Mouse (Mus musculus): ENCODE data around the gene Olfr1251. TPM values are rescaled to one million over a fixed set of nuclear protein-coding genes. Genes with fewer than 3 reads are reported as not detected.
"Not testable (repeated sequence)": the region's sequence is repeated elsewhere in the genome, so short reads cannot be mapped to it uniquely, and the experiment has no call there.

Olfr1251 gene
- not detected in 2 replicates for polyA plus RNA-seq (2014; fragmentation: Nextera tagmentation; extraction: Ambion mirVana)

- Histone ChIP-seq H3K4me1 (ENCODE audit: control insufficient read depth, insufficient read depth, low read length) (no peaks in the 10 kb centered on the region), H3K9ac (ENCODE audit: low read depth, low read length) (no peak within 1 kb of the TSS), H3K9me3 (ENCODE audit: control insufficient read depth, low read length) (no peaks in the 10 kb centered on the region), H3K27me3 (replicated peaks; ENCODE audit: control insufficient read depth, insufficient read depth, low read length) (no peaks in the 10 kb centered on the region), H3K36me3 (ENCODE audit: control insufficient read depth, insufficient read depth, low read length) (no peaks in the 10 kb centered on the region), H3K4me2 (ENCODE audit: low read depth, low read length) (no peak within 1 kb of the TSS), H3K27ac (replicated peaks; ENCODE audit: low read depth, low read length) (no peak within 1 kb of the TSS), H3K4me3 (ENCODE audit: low read depth, low read length) (no peak within 1 kb of the TSS)
- no peak for ATAC-seq (ENCODE audit: low read depth)
- DNase-seq (ENCODE audit: low spot score), result no peak
Measured at GRCm38 (mm10) chr2:89671836-89672235, at the start of gene Olfr1251. TSS of gene Olfr1251 (minus strand) at chr2:89671936.

- H3K27me3 ChIP-seq (replicated peaks; ENCODE audit: control insufficient read depth, insufficient read depth, low read length), result no peaks in the 10 kb centered on the region
- no peak overlapping the region for H3K4me3 ChIP-seq (ENCODE audit: low read depth, low read length)
- ATAC-seq (ENCODE audit: low read depth) (no peak), DNase-seq (ENCODE audit: low spot score) (no peak)
- no peak overlapping the region for H3K4me2 ChIP-seq (ENCODE audit: low read depth, low read length)
- no peak overlapping the region for H3K9ac ChIP-seq (ENCODE audit: low read depth, low read length)
- H3K36me3 ChIP-seq (ENCODE audit: control insufficient read depth, insufficient read depth, low read length), result no peaks in the 10 kb centered on the region
- 71% methylated on average over 4 of the region's 6 CpGs for WGBS
- H3K9me3 ChIP-seq (ENCODE audit: control insufficient read depth, low read length), result no peaks in the 10 kb centered on the region
- H3K4me1 ChIP-seq (ENCODE audit: control insufficient read depth, insufficient read depth, low read length), result no peaks in the 10 kb centered on the region
- H3K27ac ChIP-seq (replicated peaks; ENCODE audit: low read depth, low read length), result no peak overlapping the region
Measured at GRCm38 (mm10) chr2:89691980-89692379, 20.2 kb upstream of the Olfr1251 start.

- Histone ChIP-seq H3K4me2 (ENCODE audit: low read depth, low read length) (no peak within 1 kb of the TSS), H3K9me3 (ENCODE audit: control insufficient read depth, low read length) (no peaks in the 10 kb centered on the region), H3K4me1 (ENCODE audit: control insufficient read depth, insufficient read depth, low read length) (no peaks in the 10 kb centered on the region), H3K4me3 (ENCODE audit: low read depth, low read length) (no peak within 1 kb of the TSS), H3K27ac (replicated peaks; ENCODE audit: low read depth, low read length) (no peak within 1 kb of the TSS), H3K27me3 (replicated peaks; ENCODE audit: control insufficient read depth, insufficient read depth, low read length) (no peaks in the 10 kb centered on the region), H3K9ac (ENCODE audit: low read depth, low read length) (no peak within 1 kb of the TSS), H3K36me3 (ENCODE audit: control insufficient read depth, insufficient read depth, low read length) (no peaks in the 10 kb centered on the region)
- DNase-seq (ENCODE audit: low spot score) (no peak), ATAC-seq (ENCODE audit: low read depth) (no peak)
Measured at GRCm38 (mm10) chr2:89661367-89661766, 10.4 kb downstream of the Olfr1251 start, which contains the start of gene Olfr1250. TSS of gene Olfr1250 (minus strand) at chr2:89661467.

GRCm38 (mm10) chr2:89634883-89635282 lies 36.9 kb downstream of the Olfr1251 start, which contains the start of gene Olfr1249:
TSS of gene Olfr1249 (minus strand) at chr2:89634983.
- no peak within 1 kb of the TSS for H3K27ac ChIP-seq (replicated peaks; ENCODE audit: low read depth, low read length)
- WGBS, result 87% methylated on average over 2 of the region's 2 CpGs
- H3K9ac ChIP-seq (ENCODE audit: low read depth, low read length), result no peak within 1 kb of the TSS
- H3K4me1 ChIP-seq (ENCODE audit: control insufficient read depth, insufficient read depth, low read length), result no peaks in the 10 kb centered on the region
- H3K36me3 ChIP-seq (ENCODE audit: control insufficient read depth, insufficient read depth, low read length), result no peaks in the 10 kb centered on the region
- no peak within 1 kb of the TSS for H3K4me3 ChIP-seq (ENCODE audit: low read depth, low read length)
- no peaks in the 10 kb centered on the region for H3K27me3 ChIP-seq (replicated peaks; ENCODE audit: control insufficient read depth, insufficient read depth, low read length)
- ATAC-seq (ENCODE audit: low read depth) (no peak), DNase-seq (ENCODE audit: low spot score) (no peak)
- no peak within 1 kb of the TSS for H3K4me2 ChIP-seq (ENCODE audit: low read depth, low read length)
- H3K9me3 ChIP-seq (ENCODE audit: control insufficient read depth, low read length), result no peaks in the 10 kb centered on the region

- not testable (repeated sequence) for H3K27ac ChIP-seq (replicated peaks; ENCODE audit: low read depth, low read length); H3K9me3 ChIP-seq (ENCODE audit: control insufficient read depth, low read length); H3K4me3 ChIP-seq (ENCODE audit: low read depth, low read length); H3K4me1 ChIP-seq (ENCODE audit: control insufficient read depth, insufficient read depth, low read length); H3K36me3 ChIP-seq (ENCODE audit: control insufficient read depth, insufficient read depth, low read length); ATAC-seq (ENCODE audit: low read depth); DNase-seq (ENCODE audit: low spot score); H3K9ac ChIP-seq (ENCODE audit: low read depth, low read length); H3K4me2 ChIP-seq (ENCODE audit: low read depth, low read length); H3K27me3 ChIP-seq (replicated peaks; ENCODE audit: control insufficient read depth, insufficient read depth, low read length)
- 90% methylated on average over 1 of the region's 1 CpGs for WGBS
Measured at GRCm38 (mm10) chr2:89618145-89618544, 53.6 kb downstream of the Olfr1251 start, which contains the start of gene Olfr1248. TSS of gene Olfr1248 (minus strand) at chr2:89618245.

Other genes with a start within 250 kb of the Olfr1251 start
- not detected in 2 replicates for gene Olfr1240, start 228.9 kb downstream of the Olfr1251 start, polyA plus RNA-seq (2014; fragmentation: Nextera tagmentation; extraction: Ambion mirVana)
- gene Olfr1241, start 184.8 kb downstream of the Olfr1251 start, polyA plus RNA-seq (2014; fragmentation: Nextera tagmentation; extraction: Ambion mirVana), result not detected in 2 replicates
- gene Olfr1242, start 173.6 kb downstream of the Olfr1251 start, polyA plus RNA-seq (2014; fragmentation: Nextera tagmentation; extraction: Ambion mirVana), result not detected in 2 replicates
- not detected in 2 replicates for gene Olfr1243, start 140.4 kb downstream of the Olfr1251 start, polyA plus RNA-seq (2014; fragmentation: Nextera tagmentation; extraction: Ambion mirVana)
- gene Olfr1245, start 93.5 kb downstream of the Olfr1251 start, polyA plus RNA-seq (2014; fragmentation: Nextera tagmentation; extraction: Ambion mirVana), result not detected in 2 replicates
- not detected in 2 replicates for gene Olfr1246, start 78.8 kb downstream of the Olfr1251 start, polyA plus RNA-seq (2014; fragmentation: Nextera tagmentation; extraction: Ambion mirVana)
- not detected in 2 replicates for gene Olfr1247, start 57.8 kb downstream of the Olfr1251 start, polyA plus RNA-seq (2014; fragmentation: Nextera tagmentation; extraction: Ambion mirVana)
- not detected in 2 replicates for gene Olfr1248, start 53.7 kb downstream of the Olfr1251 start, polyA plus RNA-seq (2014; fragmentation: Nextera tagmentation; extraction: Ambion mirVana)
- not detected in 2 replicates for gene Olfr1249, start 37.0 kb downstream of the Olfr1251 start, polyA plus RNA-seq (2014; fragmentation: Nextera tagmentation; extraction: Ambion mirVana)
- gene Olfr1250, start 10.5 kb downstream of the Olfr1251 start, polyA plus RNA-seq (2014; fragmentation: Nextera tagmentation; extraction: Ambion mirVana), result 0.04 TPM in 1 of 2 replicates, not detected in the other
- gene Olfr1252, start 53.1 kb upstream of the Olfr1251 start, polyA plus RNA-seq (2014; fragmentation: Nextera tagmentation; extraction: Ambion mirVana), result not detected in 2 replicates
- 0.06 and 0.21 TPM in 2 replicates for gene Olfr1253, start 85.2 kb upstream of the Olfr1251 start, polyA plus RNA-seq (2014; fragmentation: Nextera tagmentation; extraction: Ambion mirVana)
- gene Olfr1254, start 121.7 kb upstream of the Olfr1251 start, polyA plus RNA-seq (2014; fragmentation: Nextera tagmentation; extraction: Ambion mirVana), result not detected in 2 replicates
- not detected in 2 replicates for gene Olfr1255, start 140.1 kb upstream of the Olfr1251 start, polyA plus RNA-seq (2014; fragmentation: Nextera tagmentation; extraction: Ambion mirVana)
- not detected in 2 replicates for gene Olfr1256, start 169.6 kb upstream of the Olfr1251 start, polyA plus RNA-seq (2014; fragmentation: Nextera tagmentation; extraction: Ambion mirVana)
- not detected in 2 replicates for gene Olfr48, start 176.3 kb upstream of the Olfr1251 start, polyA plus RNA-seq (2014; fragmentation: Nextera tagmentation; extraction: Ambion mirVana)
- not detected in 2 replicates for gene Olfr1257, start 206.5 kb upstream of the Olfr1251 start, polyA plus RNA-seq (2014; fragmentation: Nextera tagmentation; extraction: Ambion mirVana)

Measured in embryonic facial prominence, embryonic 14.5 days (tissue).